Mouse (Mus musculus): ENCODE results near the gene Sar1b. TPM values are rescaled to one million over a fixed set of nuclear protein-coding genes. Genes with fewer than 3 reads are reported as not detected.
"Not testable (repeated sequence)": the region's sequence is repeated elsewhere in the genome, so short reads cannot be mapped to it uniquely, and the experiment has no call there.

Gene Sar1b
- polyA plus RNA-seq, 1 experiment from 2014 or later = 206 TPM

DNA sequence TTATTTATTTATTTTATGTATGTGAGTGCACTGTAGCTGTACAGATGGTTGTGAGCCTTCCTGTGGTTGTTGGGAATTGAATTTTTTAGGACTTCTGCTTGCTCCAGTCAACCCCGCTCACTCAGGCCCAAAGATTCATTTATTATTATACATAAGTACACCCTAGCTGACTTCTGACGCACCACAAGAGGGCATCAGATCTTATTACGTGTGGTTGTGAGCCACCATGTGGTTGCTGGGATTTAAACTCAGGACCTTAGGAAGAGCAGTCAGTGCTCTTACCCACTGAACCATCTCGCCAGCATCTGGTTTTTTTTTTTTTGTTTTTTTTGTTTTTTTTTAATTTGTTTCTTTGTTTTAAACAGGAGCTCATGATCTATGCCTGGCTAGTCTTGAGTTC is 26.2 kb downstream of the Sar1b start:
- not testable (repeated sequence) for H3K4me1 ChIP-seq (ENCODE audit: control insufficient read depth, insufficient read depth, low read length); H3K9ac ChIP-seq (ENCODE audit: low read depth, low read length); ATAC-seq; H3K27ac ChIP-seq (ENCODE audit: low read length); H3K4me2 ChIP-seq (ENCODE audit: low read length); H3K27me3 ChIP-seq (ENCODE audit: control insufficient read depth, insufficient read depth, low read depth, low read length); H3K4me3 ChIP-seq (ENCODE audit: low read depth, low read length); H3K9me3 ChIP-seq (replicated peaks; ENCODE audit: control insufficient read depth, low read length, poor library complexity, severe bottlenecking)
- WGBS = 76% methylated on average over 4 of the region's 4 CpGs
- peaks cover 29% of the 10 kb centered on the region for H3K36me3 ChIP-seq (ENCODE audit: control insufficient read depth, insufficient read depth, low read length)

DNA sequence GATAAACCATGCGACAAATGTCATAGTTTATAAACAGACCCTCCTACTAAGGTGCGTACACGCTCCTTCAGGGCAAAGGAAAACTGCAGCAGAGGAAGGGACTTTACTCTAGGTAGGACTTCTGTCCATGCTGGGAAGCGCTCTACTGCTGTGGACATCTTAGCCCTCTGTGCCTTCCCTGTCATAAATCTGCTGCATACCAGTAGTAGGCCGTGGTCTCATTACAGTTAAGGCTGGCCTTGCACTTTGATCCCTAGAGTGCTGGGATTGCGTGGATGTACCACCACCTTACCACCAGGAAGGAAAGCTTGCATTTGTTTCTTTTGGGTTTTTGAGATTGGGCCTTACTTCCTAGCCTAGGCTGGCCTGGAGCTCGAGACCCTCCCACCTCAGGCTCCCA is 27.2 kb downstream of the Sar1b start:
- Histone ChIP-seq H3K4me3 (ENCODE audit: low read depth, low read length) (no peak overlapping the region), H3K4me1 (ENCODE audit: control insufficient read depth, insufficient read depth, low read length) (no peaks in the 10 kb centered on the region), H3K27ac (ENCODE audit: low read length) (no peak overlapping the region), H3K9ac (ENCODE audit: low read depth, low read length) (no peak overlapping the region), H3K9me3 (replicated peaks; ENCODE audit: control insufficient read depth, low read length, poor library complexity, severe bottlenecking) (no peaks in the 10 kb centered on the region), H3K27me3 (ENCODE audit: control insufficient read depth, insufficient read depth, low read depth, low read length) (no peaks in the 10 kb centered on the region), H3K36me3 (ENCODE audit: control insufficient read depth, insufficient read depth, low read length) (peaks cover 26% of the 10 kb centered on the region), H3K4me2 (ENCODE audit: low read length) (no peak overlapping the region)
- no peak for ATAC-seq
- 98% methylated on average over 7 of the region's 7 CpGs for WGBS

DNA sequence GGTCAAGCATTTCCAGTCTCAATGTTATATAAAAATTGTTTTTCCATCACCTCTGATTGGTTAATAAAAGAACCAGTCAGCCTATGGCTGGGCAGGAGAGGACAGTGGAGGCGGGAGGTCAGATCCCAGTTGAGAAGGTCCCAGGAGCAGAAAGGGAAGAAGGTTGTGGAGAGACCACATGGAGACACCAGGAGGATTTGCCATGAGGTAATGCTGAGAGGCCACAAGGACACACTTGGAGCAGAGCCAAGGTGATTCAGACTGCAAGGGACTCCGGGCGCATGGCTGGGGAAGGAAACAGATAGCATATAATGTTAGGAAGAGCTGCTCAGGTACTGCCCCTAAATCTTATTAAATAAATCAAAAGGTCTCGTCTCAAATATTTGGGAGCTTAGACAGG is 32.8 kb downstream of the Sar1b start:
- Histone ChIP-seq H3K4me3 (ENCODE audit: low read depth, low read length) (no peak overlapping the region), H3K9me3 (replicated peaks; ENCODE audit: control insufficient read depth, low read length, poor library complexity, severe bottlenecking) (no peaks in the 10 kb centered on the region), H3K4me1 (ENCODE audit: control insufficient read depth, insufficient read depth, low read length) (no peaks in the 10 kb centered on the region), H3K36me3 (ENCODE audit: control insufficient read depth, insufficient read depth, low read length) (peaks cover 6% of the 10 kb centered on the region), H3K27ac (ENCODE audit: low read length) (no peak overlapping the region), H3K9ac (ENCODE audit: low read depth, low read length) (no peak overlapping the region), H3K27me3 (ENCODE audit: control insufficient read depth, insufficient read depth, low read depth, low read length) (no peaks in the 10 kb centered on the region), H3K4me2 (ENCODE audit: low read length) (no peak overlapping the region)
- ATAC-seq = no peak
- WGBS = 91% methylated on average over 4 of the region's 4 CpGs

DNA sequence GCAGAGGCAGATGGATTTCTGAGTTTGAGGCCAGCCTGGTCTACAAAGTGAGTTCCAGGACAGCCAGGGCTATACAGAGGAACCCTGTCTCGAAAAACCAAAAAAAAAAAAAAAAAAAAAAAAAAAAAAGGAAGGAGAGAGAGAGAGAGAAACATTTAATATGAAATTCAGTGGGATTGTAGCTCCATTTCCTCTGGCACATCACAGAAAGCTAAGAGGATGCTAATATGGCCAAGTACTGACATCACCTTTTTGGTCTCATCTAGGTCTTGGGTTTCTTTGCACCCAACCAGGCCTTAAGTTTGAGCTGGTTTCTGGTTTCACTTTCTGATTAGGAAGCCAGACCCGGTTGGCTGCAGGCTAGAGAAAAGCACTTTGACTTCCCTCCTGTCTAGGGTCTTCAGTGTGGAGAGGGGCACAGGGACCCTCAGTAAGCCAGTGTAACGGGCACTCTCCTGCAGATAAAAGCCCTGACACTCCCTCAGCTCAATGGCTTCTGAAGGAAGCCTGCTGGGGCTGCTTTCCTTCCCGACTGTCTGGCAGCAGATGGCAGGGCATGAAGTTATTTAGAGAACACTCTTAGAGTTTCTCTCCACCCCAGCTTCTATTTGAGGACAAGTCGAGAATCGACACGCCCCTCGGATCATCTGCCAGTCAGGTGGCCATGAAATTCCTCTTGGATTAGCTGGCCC is 37.3 kb downstream of the Sar1b start:
- ATAC-seq = no peak
- H3K9ac ChIP-seq (ENCODE audit: low read depth, low read length) = no peak overlapping the region
- no peak overlapping the region for H3K4me2 ChIP-seq (ENCODE audit: low read length)

DNA sequence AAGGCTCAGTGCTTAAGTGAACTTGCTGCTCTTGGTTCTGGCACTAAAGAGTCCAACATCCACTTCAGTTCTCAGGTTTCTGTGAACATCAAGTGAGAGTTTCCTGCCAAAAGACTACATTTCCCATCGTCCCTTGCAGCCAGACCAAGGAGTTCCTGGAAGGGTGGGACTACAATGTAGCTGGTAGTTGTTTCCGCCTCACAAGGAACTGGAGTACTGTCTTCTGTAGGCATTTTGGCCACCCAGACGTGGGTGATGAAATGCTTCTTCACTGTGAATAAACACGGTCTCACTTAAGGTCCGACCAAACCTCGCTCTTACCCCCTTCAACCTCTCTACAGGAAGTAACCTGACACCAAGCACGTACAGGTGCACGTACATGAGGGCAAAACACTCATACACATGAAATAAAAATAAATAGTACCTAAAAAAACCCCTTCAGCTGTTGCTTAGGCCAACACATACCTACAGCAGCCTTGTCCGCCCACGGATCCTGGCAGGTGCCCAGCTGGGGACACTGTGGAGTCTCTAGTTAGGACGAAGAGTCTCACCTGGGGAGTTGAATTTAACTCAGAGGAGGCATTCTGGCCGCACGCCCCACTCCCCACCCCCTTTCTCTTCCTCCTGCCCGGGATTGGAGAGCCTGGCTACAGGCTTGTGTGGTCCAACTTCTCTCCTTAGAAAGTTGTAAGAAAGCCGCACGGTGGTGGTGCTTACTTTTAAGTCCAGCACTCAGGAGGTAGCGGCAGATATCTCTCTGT is 41.9 kb downstream of the Sar1b start:
- Histone ChIP-seq H3K4me3 (ENCODE audit: low read depth, low read length) (peak overlapping the region; percentile 45), H3K27me3 (ENCODE audit: control insufficient read depth, insufficient read depth, low read depth, low read length) (no peaks in the 10 kb centered on the region), H3K27ac (ENCODE audit: low read length) (peak overlapping the region; percentile 74), H3K9ac (ENCODE audit: low read depth, low read length) (peak overlapping the region; percentile 62), H3K9me3 (replicated peaks; ENCODE audit: control insufficient read depth, low read length, poor library complexity, severe bottlenecking) (no peaks in the 10 kb centered on the region), H3K36me3 (ENCODE audit: control insufficient read depth, insufficient read depth, low read length) (no peaks in the 10 kb centered on the region), H3K4me1 (ENCODE audit: control insufficient read depth, insufficient read depth, low read length) (peaks cover 4% of the 10 kb centered on the region; the same call in 1 of the 2 replicates), H3K4me2 (ENCODE audit: low read length) (peak overlapping the region; percentile 86)
- ATAC-seq = peak; percentile 90
- WGBS = 18% methylated on average over 17 of the region's 17 CpGs

More for the DNA sequence above, 37.3 kb downstream of the Sar1b start:
- WGBS = 40% methylated on average over 7 of the region's 8 CpGs
- Histone ChIP-seq H3K27me3 (ENCODE audit: control insufficient read depth, insufficient read depth, low read depth, low read length) (no peaks in the 10 kb centered on the region), H3K9me3 (replicated peaks; ENCODE audit: control insufficient read depth, low read length, poor library complexity, severe bottlenecking) (no peaks in the 10 kb centered on the region), H3K27ac (ENCODE audit: low read length) (no peak overlapping the region), H3K4me1 (ENCODE audit: control insufficient read depth, insufficient read depth, low read length) (peaks cover 3% of the 10 kb centered on the region; the same call in 1 of the 2 replicates), H3K4me3 (ENCODE audit: low read depth, low read length) (no peak overlapping the region), H3K36me3 (ENCODE audit: control insufficient read depth, insufficient read depth, low read length) (no peaks in the 10 kb centered on the region)

DNA sequence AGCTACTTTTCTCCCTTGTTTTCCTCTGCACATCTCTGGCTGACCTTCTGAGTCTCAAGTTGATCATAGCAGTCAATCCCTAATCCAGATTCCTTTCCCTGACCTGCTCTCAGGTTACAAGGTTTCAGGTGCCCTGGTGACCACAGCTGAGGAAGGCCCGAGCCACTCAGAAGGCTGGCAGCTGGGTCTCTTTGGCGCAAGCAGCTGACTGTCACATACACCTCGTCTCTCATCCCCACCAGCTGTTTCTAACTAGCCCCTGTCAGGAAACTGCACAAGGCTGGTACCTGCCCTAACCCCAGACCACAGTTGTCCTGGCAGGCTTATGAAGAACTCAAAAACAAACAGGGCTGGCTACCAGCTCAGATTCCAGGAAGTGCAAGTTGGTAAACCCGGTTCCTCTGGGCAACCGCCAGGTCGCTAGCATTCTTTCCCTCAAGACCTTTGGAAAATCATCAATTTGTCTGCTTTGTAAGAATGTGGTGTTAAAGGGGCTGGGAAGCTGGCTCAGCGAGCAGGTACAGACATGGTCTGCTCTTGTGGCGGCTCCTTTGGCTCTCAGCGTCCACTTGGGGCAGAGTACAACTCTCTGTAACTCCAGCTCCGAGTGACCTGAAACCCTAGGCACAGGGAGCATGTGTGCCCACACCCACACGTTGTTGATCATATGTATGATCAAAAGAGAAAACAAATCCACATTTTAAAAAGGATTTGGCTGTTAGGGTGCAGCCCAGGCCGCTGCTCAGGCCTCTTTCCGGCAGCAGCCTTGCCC is 43.8 kb downstream of the Sar1b start:
- H3K9me3 ChIP-seq (replicated peaks; ENCODE audit: control insufficient read depth, low read length, poor library complexity, severe bottlenecking) = no peaks in the 10 kb centered on the region
- peaks cover 4% of the 10 kb centered on the region; the same call in 1 of the 2 replicates for H3K4me1 ChIP-seq (ENCODE audit: control insufficient read depth, insufficient read depth, low read length)
- H3K9ac ChIP-seq (ENCODE audit: low read depth, low read length) = no peak overlapping the region
- no peak overlapping the region for H3K27ac ChIP-seq (ENCODE audit: low read length)
- WGBS = 58% methylated on average over 13 of the region's 13 CpGs
- no peaks in the 10 kb centered on the region for H3K36me3 ChIP-seq (ENCODE audit: control insufficient read depth, insufficient read depth, low read length)
- no peak overlapping the region for H3K4me3 ChIP-seq (ENCODE audit: low read depth, low read length)
- H3K27me3 ChIP-seq (ENCODE audit: control insufficient read depth, insufficient read depth, low read depth, low read length) = no peaks in the 10 kb centered on the region
- ATAC-seq = no peak
- no peak overlapping the region for H3K4me2 ChIP-seq (ENCODE audit: low read length)

DNA sequence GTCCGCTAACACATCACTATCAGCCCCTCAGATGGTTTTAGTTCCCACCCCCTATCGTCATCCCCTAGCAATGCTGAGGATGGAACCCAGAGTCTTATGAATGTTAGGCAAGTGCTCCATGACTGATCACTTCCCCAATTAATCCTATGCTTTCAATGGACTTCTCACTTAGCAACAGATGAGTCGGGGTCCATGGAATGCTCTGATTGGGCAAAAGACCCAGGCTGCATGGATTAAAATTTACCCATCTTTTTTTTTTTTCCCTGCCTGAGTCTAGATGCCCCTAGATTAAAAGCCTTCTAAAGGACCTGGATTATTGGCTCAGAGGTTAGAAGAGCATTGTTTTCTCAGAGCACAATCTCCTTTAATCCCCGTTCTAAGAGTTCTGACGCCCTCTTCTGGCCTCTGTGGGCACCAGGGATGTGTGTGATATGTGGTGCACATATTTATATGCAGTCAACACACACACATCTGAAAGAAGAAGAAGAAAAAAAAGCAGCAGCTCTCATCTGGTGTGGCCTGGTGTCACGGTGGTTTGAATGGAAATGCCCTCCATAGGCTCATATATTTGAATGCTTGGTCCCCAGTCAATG is 46.2 kb downstream of the Sar1b start:
- no peaks in the 10 kb centered on the region for H3K9me3 ChIP-seq (replicated peaks; ENCODE audit: control insufficient read depth, low read length, poor library complexity, severe bottlenecking)
- H3K4me2 ChIP-seq (ENCODE audit: low read length) = no peak overlapping the region
- H3K36me3 ChIP-seq (ENCODE audit: control insufficient read depth, insufficient read depth, low read length) = no peaks in the 10 kb centered on the region
- no peak overlapping the region for H3K27ac ChIP-seq (ENCODE audit: low read length)
- no peaks in the 10 kb centered on the region for H3K27me3 ChIP-seq (ENCODE audit: control insufficient read depth, insufficient read depth, low read depth, low read length)
- H3K4me1 ChIP-seq (ENCODE audit: control insufficient read depth, insufficient read depth, low read length) = peaks cover 4% of the 10 kb centered on the region; the same call in 1 of the 2 replicates
- no peak for ATAC-seq
- no peak overlapping the region for H3K9ac ChIP-seq (ENCODE audit: low read depth, low read length)
- WGBS = 58% methylated on average over 6 of the region's 6 CpGs
- H3K4me3 ChIP-seq (ENCODE audit: low read depth, low read length) = no peak overlapping the region

DNA sequence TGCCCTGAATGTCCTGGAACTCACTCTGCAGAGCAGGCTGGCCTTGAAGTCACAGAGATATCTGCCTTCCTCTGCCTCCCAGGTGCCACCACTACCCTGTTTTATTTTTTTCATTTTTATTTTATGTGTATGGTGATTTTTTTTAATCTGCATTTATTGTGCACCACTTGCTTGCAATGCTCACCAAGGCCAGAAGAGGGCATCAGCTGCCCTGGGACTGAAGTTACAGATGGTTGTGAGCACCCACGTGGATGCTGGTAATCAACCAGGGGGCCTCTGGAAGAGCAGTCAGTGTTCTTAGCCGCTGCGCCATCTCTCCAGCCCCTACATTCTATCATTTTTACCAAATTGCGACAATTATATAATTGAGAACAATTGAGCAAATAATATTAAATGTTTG is 47.7 kb downstream of the Sar1b start:
- Histone ChIP-seq H3K36me3 (ENCODE audit: control insufficient read depth, insufficient read depth, low read length) (no peaks in the 10 kb centered on the region), H3K9ac (ENCODE audit: low read depth, low read length) (no peak overlapping the region), H3K27me3 (ENCODE audit: control insufficient read depth, insufficient read depth, low read depth, low read length) (no peaks in the 10 kb centered on the region), H3K27ac (ENCODE audit: low read length) (no peak overlapping the region), H3K4me2 (ENCODE audit: low read length) (no peak overlapping the region), H3K4me1 (ENCODE audit: control insufficient read depth, insufficient read depth, low read length) (no peaks in the 10 kb centered on the region), H3K4me3 (ENCODE audit: low read depth, low read length) (no peak overlapping the region), H3K9me3 (replicated peaks; ENCODE audit: control insufficient read depth, low read length, poor library complexity, severe bottlenecking) (no peaks in the 10 kb centered on the region)
- ATAC-seq = no peak
- 86% methylated on average over 4 of the region's 4 CpGs for WGBS

All from midbrain, embryonic 16.5 days (tissue).